Mouse (Mus musculus): ENCODE data around the gene Hs6st3. TPM values are rescaled to one million over a fixed set of nuclear protein-coding genes. Genes with fewer than 3 reads are reported as not detected.

The Hs6st3 gene
- polyA plus RNA-seq, 1 experiment from 2014 or later = 0.11 TPM

GRCm38 (mm10) chr14:119820562-119820961 is 682.4 kb downstream of the Hs6st3 start:
- TF ChIP-seq CTCF (IDR thresholded peaks at IDR 0.05; ENCODE audit: low read depth) (peak; percentile 51), EP300 (optimal IDR thresholded peaks at IDR 0.05) (no peak)
- no peaks in the 10 kb centered on the region for H3K4me1 ChIP-seq (replicated peaks; ENCODE audit: control insufficient read depth, insufficient read depth)
- no peak overlapping the region for H3K4me2 ChIP-seq (replicated peaks; ENCODE audit: low read depth)
- H3K4me3 ChIP-seq (ENCODE audit: low read depth, low read length) = no peak overlapping the region
- H3K9me3 ChIP-seq (ENCODE audit: control insufficient read depth, low read length) = no peaks in the 10 kb centered on the region
- DNase-seq (ENCODE audit: low spot score) (no peak), ATAC-seq (ENCODE audit: low FRiP score, low TSS enrichment) (no peak)
- 46% methylated on average over 6 of the region's 6 CpGs for WGBS
- H3K27me3 ChIP-seq (ENCODE audit: control insufficient read depth, insufficient read depth, low read length) = no peaks in the 10 kb centered on the region
- H3K9ac ChIP-seq (ENCODE audit: low read length) = no peak overlapping the region
- H3K27ac ChIP-seq (replicated peaks) = no peak overlapping the region
- no peaks in the 10 kb centered on the region for H3K36me3 ChIP-seq (ENCODE audit: control insufficient read depth, insufficient read depth, low read length)

GRCm38 (mm10) chr14:119831165-119832011 is 693.2 kb downstream of the Hs6st3 start:
- Histone ChIP-seq H3K27ac (replicated peaks) (no peak overlapping the region), H3K27me3 (ENCODE audit: control insufficient read depth, insufficient read depth, low read length) (no peaks in the 10 kb centered on the region), H3K36me3 (ENCODE audit: control insufficient read depth, insufficient read depth, low read length) (no peaks in the 10 kb centered on the region), H3K4me3 (ENCODE audit: low read depth, low read length) (no peak overlapping the region), H3K9me3 (ENCODE audit: control insufficient read depth, low read length) (no peaks in the 10 kb centered on the region), H3K9ac (ENCODE audit: low read length) (no peak overlapping the region), H3K4me2 (replicated peaks; ENCODE audit: low read depth) (no peak overlapping the region), H3K4me1 (replicated peaks; ENCODE audit: control insufficient read depth, insufficient read depth) (no peaks in the 10 kb centered on the region)
- TF ChIP-seq CTCF (IDR thresholded peaks at IDR 0.05; ENCODE audit: low read depth) (no peak), EP300 (optimal IDR thresholded peaks at IDR 0.05) (no peak)
- no peak for ATAC-seq (ENCODE audit: low FRiP score, low TSS enrichment)
- 42% methylated on average over 19 of the region's 19 CpGs for WGBS
- DNase-seq (ENCODE audit: low spot score) = no peak

- Histone ChIP-seq H3K27ac (replicated peaks) (no peak overlapping the region), H3K27me3 (ENCODE audit: control insufficient read depth, insufficient read depth, low read length) (no peaks in the 10 kb centered on the region), H3K9me3 (ENCODE audit: control insufficient read depth, low read length) (no peaks in the 10 kb centered on the region), H3K4me3 (ENCODE audit: low read depth, low read length) (no peak overlapping the region), H3K9ac (ENCODE audit: low read length) (no peak overlapping the region), H3K36me3 (ENCODE audit: control insufficient read depth, insufficient read depth, low read length) (no peaks in the 10 kb centered on the region), H3K4me1 (replicated peaks; ENCODE audit: control insufficient read depth, insufficient read depth) (no peaks in the 10 kb centered on the region), H3K4me2 (replicated peaks; ENCODE audit: low read depth) (no peak overlapping the region)
- ATAC-seq (ENCODE audit: low FRiP score, low TSS enrichment) (no peak), DNase-seq (ENCODE audit: low spot score) (no peak)
- WGBS = 74% methylated on average over 7 of the region's 7 CpGs
- no peak for TF ChIP-seq EP300 (optimal IDR thresholded peaks at IDR 0.05)
- no peak for TF ChIP-seq CTCF (IDR thresholded peaks at IDR 0.05; ENCODE audit: low read depth)
These were observed 693.8 kb downstream of the Hs6st3 start for GRCm38 (mm10) chr14:119832012-119832325.

- no peak overlapping the region for H3K4me2 ChIP-seq (replicated peaks; ENCODE audit: low read depth)
- H3K36me3 ChIP-seq (ENCODE audit: control insufficient read depth, insufficient read depth, low read length) = no peaks in the 10 kb centered on the region
- TF ChIP-seq CTCF (IDR thresholded peaks at IDR 0.05; ENCODE audit: low read depth) (no peak), EP300 (optimal IDR thresholded peaks at IDR 0.05) (no peak)
- WGBS = 59% methylated on average over 9 of the region's 9 CpGs
- no peak overlapping the region for H3K4me3 ChIP-seq (ENCODE audit: low read depth, low read length)
- H3K9me3 ChIP-seq (ENCODE audit: control insufficient read depth, low read length) = no peaks in the 10 kb centered on the region
- no peaks in the 10 kb centered on the region for H3K27me3 ChIP-seq (ENCODE audit: control insufficient read depth, insufficient read depth, low read length)
- no peak overlapping the region for H3K27ac ChIP-seq (replicated peaks)
- no peaks in the 10 kb centered on the region for H3K4me1 ChIP-seq (replicated peaks; ENCODE audit: control insufficient read depth, insufficient read depth)
- DNase-seq (ENCODE audit: low spot score) = no peak
- no peak for ATAC-seq (ENCODE audit: low FRiP score, low TSS enrichment)
- no peak overlapping the region for H3K9ac ChIP-seq (ENCODE audit: low read length)
These were observed 694.8 kb downstream of the Hs6st3 start for GRCm38 (mm10) chr14:119832940-119833339.

- WGBS = 43% methylated on average over 8 of the region's 8 CpGs
- H3K36me3 ChIP-seq (ENCODE audit: control insufficient read depth, insufficient read depth, low read length) = no peaks in the 10 kb centered on the region
- no peak overlapping the region for H3K9ac ChIP-seq (ENCODE audit: low read length)
- ATAC-seq (ENCODE audit: low FRiP score, low TSS enrichment) (no peak), DNase-seq (ENCODE audit: low spot score) (no peak)
- H3K9me3 ChIP-seq (ENCODE audit: control insufficient read depth, low read length) = no peaks in the 10 kb centered on the region
- no peak overlapping the region for H3K27ac ChIP-seq (replicated peaks)
- no peaks in the 10 kb centered on the region for H3K27me3 ChIP-seq (ENCODE audit: control insufficient read depth, insufficient read depth, low read length)
- no peak overlapping the region for H3K4me2 ChIP-seq (replicated peaks; ENCODE audit: low read depth)
- no peak for TF ChIP-seq EP300 (optimal IDR thresholded peaks at IDR 0.05)
- no peak for TF ChIP-seq CTCF (IDR thresholded peaks at IDR 0.05; ENCODE audit: low read depth)
- no peaks in the 10 kb centered on the region for H3K4me1 ChIP-seq (replicated peaks; ENCODE audit: control insufficient read depth, insufficient read depth)
- H3K4me3 ChIP-seq (ENCODE audit: low read depth, low read length) = no peak overlapping the region
These were observed 696.0 kb downstream of the Hs6st3 start for GRCm38 (mm10) chr14:119834008-119834700.

GRCm38 (mm10) chr14:119836051-119836450 is 697.9 kb downstream of the Hs6st3 start:
- Histone ChIP-seq H3K36me3 (ENCODE audit: control insufficient read depth, insufficient read depth, low read length) (no peaks in the 10 kb centered on the region), H3K4me2 (replicated peaks; ENCODE audit: low read depth) (no peak overlapping the region), H3K9ac (ENCODE audit: low read length) (no peak overlapping the region), H3K27ac (replicated peaks) (no peak overlapping the region), H3K27me3 (ENCODE audit: control insufficient read depth, insufficient read depth, low read length) (no peaks in the 10 kb centered on the region), H3K4me3 (ENCODE audit: low read depth, low read length) (no peak overlapping the region), H3K9me3 (ENCODE audit: control insufficient read depth, low read length) (no peaks in the 10 kb centered on the region), H3K4me1 (replicated peaks; ENCODE audit: control insufficient read depth, insufficient read depth) (no peaks in the 10 kb centered on the region)
- DNase-seq (ENCODE audit: low spot score) (no peak), ATAC-seq (ENCODE audit: low FRiP score, low TSS enrichment) (no peak)
- WGBS = 91% methylated on average over 3 of the region's 3 CpGs
- no peak for TF ChIP-seq CTCF (IDR thresholded peaks at IDR 0.05; ENCODE audit: low read depth)
- TF ChIP-seq EP300 (optimal IDR thresholded peaks at IDR 0.05) = no peak
